Mouse (Mus musculus) ES-Bruce4 (cell line): ENCODE data around the gene Sqstm1.

Experiments
- CTCF ChIP-seq: IDR thresholded peaks from one replicate; pipeline ENCODE4 v1.8.1; 2011; ENCODE audit warnings: low read depth, low read length
- EP300 ChIP-seq: IDR thresholded peaks from 2 replicates; pipeline ENCODE4 v1.6.1; 2011; ENCODE audit warnings: low read depth, low read length; ENCODE audit not compliant: insufficient read depth
- POLR2A ChIP-seq: IDR thresholded peaks from one replicate; pipeline ENCODE4 v1.8.1; 2011; ENCODE audit warnings: low read length; ENCODE audit not compliant: insufficient read depth

- TF ChIP-seq EP300 (no peak), POLR2A (no peak), CTCF (no peak)
Observed at GRCm38 (mm10) chr11:50254010-50254580, 43.5 kb upstream of the Sqstm1 start.
